Mouse (Mus musculus): ENCODE results near the gene Olfr366.
"Not testable (repeated sequence)": the region's sequence is repeated elsewhere in the genome, so short reads cannot be mapped to it uniquely, and the experiment has no call there.

Olfr366 gene

GRCm38 (mm10) chr2:37211274-37211673, at the start of gene Olfr366:
Gene Olfr366, plus strand, starts transcription at chr2:37211574.
- no peak for DNase-seq

GRCm38 (mm10) chr2:37187898-37188297, 23.5 kb upstream of the Olfr366 start, which contains the start of gene Olfr365:
Gene Olfr365, plus strand, starts transcription at chr2:37188198.
- no peak for DNase-seq

GRCm38 (mm10) chr2:37261781-37262180, 50.4 kb downstream of the Olfr366 start:
- DNase-seq = not testable (repeated sequence)
